Mouse (Mus musculus) hindbrain, embryonic 14.5 days (tissue): ENCODE measurements at regions not wholly inside any gene's neighbourhood (a gene's known extent, or its start where the extent isn't known, plus 50 kb on each side); places are given as distances from the start of the nearest gene placed in this dataset.

Experiments
- ATAC-seq: fragments of 200-750 bp; cut with Nextera tagmentation; 2 replicates; pipeline ENCODE4 v1.8.0; 2017; ENCODE audit warnings: moderate number of reproducible peaks, mild to moderate bottlenecking, moderate TSS enrichment, moderate library complexity; ENCODE audit not compliant: low FRiP score
- DNase-seq: peaks from one replicate; pipeline ENCODE4 v3.0.0-alpha.2; 2015; ENCODE audit warnings: low spot score
- H3K27ac ChIP-seq: fragments of 300-500 bp; sonication (generic); 2 replicates; pipeline ENCODE4 v1.5.1; 2014; ENCODE audit warnings: mild to moderate bottlenecking, moderate library complexity
- H3K27me3 ChIP-seq: fragments of 300-500 bp; sonication (generic); 2 replicates; pipeline ENCODE4 v1.6.1; 2014; ENCODE audit warnings: mild to moderate bottlenecking, low read length, mixed read lengths; ENCODE audit not compliant: control insufficient read depth, insufficient read depth
- H3K36me3 ChIP-seq: fragments of 300-500 bp; sonication (generic); replicated peaks from 2 replicates; pipeline ENCODE4 v1.6.1; 2014; ENCODE audit not compliant: control insufficient read depth, insufficient read depth
- H3K4me1 ChIP-seq: fragments of 300-500 bp; sonication (generic); replicated peaks from 2 replicates; pipeline ENCODE4 v1.6.1; 2014; ENCODE audit warnings: antibody characterized with exemption, low read length, mixed read lengths; ENCODE audit not compliant: control insufficient read depth, insufficient read depth
- H3K4me2 ChIP-seq: fragments of 300-500 bp; sonication (generic); replicated peaks from 2 replicates; pipeline ENCODE4 v1.6.1; 2014; ENCODE audit warnings: mild to moderate bottlenecking, moderate library complexity
- H3K4me3 ChIP-seq: fragments of 300-500 bp; sonication (generic); replicated peaks from 2 replicates; pipeline ENCODE4 v1.5.1; 2014; ENCODE audit warnings: mild to moderate bottlenecking, low read length
- H3K9ac ChIP-seq: fragments of 300-500 bp; sonication (generic); 2 replicates; pipeline ENCODE4 v1.6.1; 2014
- H3K9me3 ChIP-seq: fragments of 300-500 bp; sonication (generic); 2 replicates; pipeline ENCODE4 v1.6.1; 2016; ENCODE audit warnings: low read length; ENCODE audit not compliant: control insufficient read depth
- WGBS: fragments of 180-500 bp; shearing (Covaris S2); extraction: QIAGEN DNeasy Blood & Tissue Kit; methylation state at CpG from one replicate; pipeline ENCODE4 v1.1.7; 2014; 5-methylcytosine and 5-hydroxymethylcytosine counted together

DNA sequence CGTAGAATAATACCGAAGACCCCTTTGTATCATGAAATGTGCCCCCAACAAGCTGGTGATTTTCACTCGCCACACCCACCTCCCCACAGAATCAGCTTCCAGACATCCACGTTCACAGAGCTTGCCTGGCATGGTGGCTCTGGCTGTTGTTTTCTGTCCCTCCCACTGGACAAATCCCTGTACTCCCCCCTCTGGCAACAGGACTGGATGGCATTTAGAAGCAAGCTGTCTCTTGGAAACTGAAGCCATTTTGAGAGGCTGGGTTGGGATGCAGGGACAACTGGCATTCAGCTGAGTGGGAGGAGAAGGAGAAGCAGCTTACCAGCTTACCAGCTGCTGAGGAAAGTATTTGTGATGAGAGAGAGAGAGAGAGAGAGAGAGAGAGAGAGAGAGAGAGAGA, 105.6 kb upstream of the Spdl1 start:
- Histone ChIP-seq H3K4me3 (no peak overlapping the region), H3K9me3 (no peaks in the 10 kb centered on the region), H3K27me3 (no peaks in the 10 kb centered on the region), H3K36me3 (no peaks in the 10 kb centered on the region), H3K27ac (no peak overlapping the region), H3K4me1 (0 out of 2 replicates have a peak, but pooled peaks cover 4% of the 10 kb centered on the region), H3K4me2 (no peak overlapping the region), H3K9ac (no peak overlapping the region)
- no peak for ATAC-seq
- WGBS, result 76% methylated on average over 4 of the region's 4 CpGs
- DNase-seq, result no peak

DNA sequence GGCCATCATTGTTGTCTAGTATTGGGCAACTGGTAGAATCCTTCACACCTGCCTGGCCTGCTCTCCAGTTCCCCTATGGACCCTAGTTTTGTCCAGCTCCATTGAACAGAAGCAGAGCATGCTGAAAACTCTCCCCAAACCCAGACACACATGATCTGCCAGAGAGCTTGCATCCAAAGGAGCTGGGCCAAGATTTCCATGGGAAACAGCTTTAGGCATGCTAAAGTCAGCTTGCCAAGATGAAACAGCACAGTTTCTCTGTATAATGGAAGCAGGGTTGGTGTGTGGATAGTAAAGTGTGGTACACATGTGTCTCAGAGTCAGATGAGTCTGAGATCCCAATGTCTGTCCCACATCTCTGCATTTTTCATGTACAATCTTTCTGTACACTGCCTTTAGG, 98.8 kb upstream of the Spdl1 start:
- Histone ChIP-seq H3K4me1 (no peaks in the 10 kb centered on the region), H3K36me3 (no peaks in the 10 kb centered on the region), H3K27ac (no peak overlapping the region), H3K4me3 (no peak overlapping the region), H3K9ac (no peak overlapping the region), H3K9me3 (no peaks in the 10 kb centered on the region), H3K4me2 (no peak overlapping the region), H3K27me3 (no peaks in the 10 kb centered on the region)
- no peak for ATAC-seq
- no peak for DNase-seq

- H3K4me1 ChIP-seq, result no peaks in the 10 kb centered on the region
- ATAC-seq, result no peak
- no peak overlapping the region for H3K27ac ChIP-seq
- no peak overlapping the region for H3K9ac ChIP-seq
- no peak for DNase-seq
- no peaks in the 10 kb centered on the region for H3K27me3 ChIP-seq
- no peaks in the 10 kb centered on the region for H3K9me3 ChIP-seq
- H3K4me3 ChIP-seq, result no peak overlapping the region
- H3K4me2 ChIP-seq, result no peak overlapping the region
- 68% methylated on average over 1 of the region's 1 CpGs for WGBS
- H3K36me3 ChIP-seq, result no peaks in the 10 kb centered on the region
These were observed 83.7 kb upstream of the Spdl1 start for GRCm38 (mm10) chr11:34917175-34917574.

- no peaks in the 10 kb centered on the region for H3K4me1 ChIP-seq
- H3K27me3 ChIP-seq, result no peaks in the 10 kb centered on the region
- H3K9me3 ChIP-seq, result no peaks in the 10 kb centered on the region
- H3K36me3 ChIP-seq, result no peaks in the 10 kb centered on the region
- DNase-seq (no peak), ATAC-seq (no peak)
- H3K9ac ChIP-seq, result no peak overlapping the region
- 66% methylated on average over 5 of the region's 5 CpGs for WGBS
- no peak overlapping the region for H3K4me3 ChIP-seq
- H3K27ac ChIP-seq, result no peak overlapping the region
- H3K4me2 ChIP-seq, result no peak overlapping the region
These were observed 76.4 kb upstream of the Spdl1 start for GRCm38 (mm10) chr11:34909841-34910240.

DNA sequence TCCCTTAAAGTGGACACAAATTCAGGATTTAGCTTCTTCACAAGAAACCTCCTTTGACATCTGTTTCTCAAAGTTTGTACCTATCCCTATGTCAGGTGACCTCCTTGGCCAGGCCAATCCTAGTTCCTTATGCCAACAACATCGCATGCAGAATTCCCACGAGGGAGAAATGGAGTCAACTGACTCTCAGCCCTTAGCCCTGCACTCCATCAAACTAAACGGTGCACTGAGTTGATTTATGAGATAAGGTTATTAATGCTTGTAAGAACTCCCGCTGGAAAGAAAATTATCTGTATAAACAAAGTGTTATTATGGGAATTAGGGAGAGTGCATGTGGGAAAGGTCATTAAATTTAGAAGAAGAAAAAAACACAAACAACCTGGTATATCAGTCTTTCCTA, 70.8 kb upstream of the Spdl1 start:
- DNase-seq, result no peak
- H3K9ac ChIP-seq, result no peak overlapping the region
- H3K9me3 ChIP-seq, result no peaks in the 10 kb centered on the region
- no peaks in the 10 kb centered on the region for H3K27me3 ChIP-seq
- no peak for ATAC-seq
- no peaks in the 10 kb centered on the region for H3K36me3 ChIP-seq
- H3K4me1 ChIP-seq, result no peaks in the 10 kb centered on the region
- no peak overlapping the region for H3K4me3 ChIP-seq
- no peak overlapping the region for H3K4me2 ChIP-seq
- no peak overlapping the region for H3K27ac ChIP-seq
- 57% methylated on average over 4 of the region's 4 CpGs for WGBS

DNA sequence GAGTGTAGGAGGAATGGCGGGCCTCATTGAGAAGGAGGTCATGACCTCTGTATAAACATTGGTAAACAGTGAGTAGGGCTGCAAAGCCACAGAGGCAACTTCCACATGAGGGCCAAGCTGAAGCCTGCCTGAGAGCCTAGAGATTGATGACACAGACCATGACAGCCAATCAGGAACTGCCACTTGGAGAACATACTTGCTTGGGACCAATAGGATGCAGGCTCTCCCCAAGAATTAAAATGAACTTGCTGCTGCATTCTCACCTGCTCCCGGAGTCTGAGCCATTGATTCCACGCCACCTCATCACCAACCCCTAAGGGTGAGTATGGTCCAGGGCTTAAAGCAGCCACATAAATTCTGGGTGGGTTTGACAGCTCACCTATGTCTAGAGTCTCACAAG, 66.0 kb upstream of the Spdl1 start:
- no peaks in the 10 kb centered on the region for H3K9me3 ChIP-seq
- ATAC-seq (no peak), DNase-seq (no peak)
- H3K4me1 ChIP-seq, result no peaks in the 10 kb centered on the region
- H3K4me3 ChIP-seq, result no peak overlapping the region
- no peaks in the 10 kb centered on the region for H3K36me3 ChIP-seq
- no peak overlapping the region for H3K9ac ChIP-seq
- no peak overlapping the region for H3K4me2 ChIP-seq
- no peak overlapping the region for H3K27ac ChIP-seq
- H3K27me3 ChIP-seq, result no peaks in the 10 kb centered on the region
- WGBS, result 65% methylated on average over 3 of the region's 3 CpGs

DNA sequence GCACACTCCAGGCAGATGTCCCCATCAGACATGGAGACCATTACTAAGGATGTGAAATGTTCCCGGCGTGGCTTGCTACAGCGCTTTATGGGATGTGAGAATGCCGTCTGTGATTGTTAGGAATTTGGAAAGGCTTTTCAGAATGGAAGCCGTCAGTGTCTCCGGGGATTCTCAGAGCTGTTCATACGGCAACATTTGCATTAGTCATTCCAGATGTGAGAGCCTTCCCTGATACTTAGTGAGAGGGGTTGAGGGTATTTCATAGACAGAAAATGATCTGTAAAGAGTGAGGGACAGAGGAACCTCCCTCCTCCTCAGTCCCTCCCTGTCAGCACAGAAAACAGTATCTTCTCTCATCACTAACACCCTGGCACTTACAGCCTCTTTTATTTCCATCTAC, 62.2 kb upstream of the Spdl1 start:
- H3K36me3 ChIP-seq, result no peaks in the 10 kb centered on the region
- WGBS, result 59% methylated on average over 7 of the region's 7 CpGs

DNA sequence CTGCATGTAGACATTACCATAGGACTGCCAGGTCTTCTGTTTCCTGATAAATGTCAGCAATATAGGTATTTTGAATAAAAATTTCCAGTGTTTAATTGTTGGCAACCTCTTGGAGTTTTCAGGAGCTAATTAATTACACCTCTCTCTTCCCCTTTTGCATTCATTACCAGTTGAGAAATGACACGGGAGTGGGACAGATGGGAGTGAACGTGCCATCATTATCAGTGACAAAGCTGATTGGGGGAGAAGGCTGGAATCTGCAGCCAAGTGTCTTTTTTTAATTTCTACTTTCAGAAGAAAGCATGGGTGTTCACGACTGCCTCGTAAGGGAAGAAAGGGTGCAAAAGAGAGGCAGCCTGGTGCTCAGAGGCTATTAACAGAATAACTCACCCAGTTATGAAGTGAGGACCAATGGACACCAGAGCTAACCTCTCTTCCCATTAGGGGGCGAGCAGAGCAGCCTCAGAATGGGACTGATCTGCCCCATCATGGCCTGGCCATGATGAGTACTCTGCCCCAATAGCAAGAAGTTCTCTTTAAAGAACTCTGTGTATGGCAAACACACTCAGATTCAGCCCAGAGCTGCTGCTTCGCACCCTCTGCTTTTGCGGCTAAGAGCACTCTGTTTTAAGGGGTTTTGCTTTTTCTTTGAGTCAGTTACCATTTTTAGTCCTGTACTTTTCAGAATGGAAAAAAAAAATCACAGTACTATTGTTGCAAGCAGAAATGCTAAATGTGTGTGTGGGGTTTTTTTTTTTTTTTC, 55.1 kb upstream of the Spdl1 start:
- H3K4me3 ChIP-seq, result no peak overlapping the region
- ATAC-seq (no peak), DNase-seq (no peak)
- no peaks in the 10 kb centered on the region for H3K9me3 ChIP-seq
- no peaks in the 10 kb centered on the region for H3K36me3 ChIP-seq
- no peak overlapping the region for H3K9ac ChIP-seq
- H3K4me2 ChIP-seq, result no peak overlapping the region
- no peaks in the 10 kb centered on the region for H3K27me3 ChIP-seq
- H3K27ac ChIP-seq, result no peak overlapping the region
- 78% methylated on average over 7 of the region's 7 CpGs for WGBS
- no peaks in the 10 kb centered on the region for H3K4me1 ChIP-seq

More for the DNA sequence above, 62.2 kb upstream of the Spdl1 start:
- Histone ChIP-seq H3K27ac (no peak overlapping the region), H3K27me3 (no peaks in the 10 kb centered on the region), H3K4me3 (no peak overlapping the region), H3K9ac (no peak overlapping the region), H3K4me2 (no peak overlapping the region), H3K9me3 (no peaks in the 10 kb centered on the region), H3K4me1 (no peaks in the 10 kb centered on the region)
- ATAC-seq (no peak), DNase-seq (no peak)

GRCm38 (mm10) chr11:34887587-34887986, 54.1 kb upstream of the Spdl1 start:
- no peak for DNase-seq
- Histone ChIP-seq H3K4me1 (no peaks in the 10 kb centered on the region), H3K4me2 (no peak overlapping the region), H3K27ac (no peak overlapping the region), H3K27me3 (no peaks in the 10 kb centered on the region), H3K36me3 (no peaks in the 10 kb centered on the region), H3K4me3 (no peak overlapping the region), H3K9me3 (no peaks in the 10 kb centered on the region), H3K9ac (no peak overlapping the region)
- 82% methylated on average over 3 of the region's 3 CpGs for WGBS
- ATAC-seq, result no peak
